Mouse (Mus musculus) kidney, adult 2 months (tissue): ENCODE measurements at regions not wholly inside any gene's neighbourhood (a gene's known extent, or its start where the extent isn't known, plus 50 kb on each side); places are given as distances from the start of the nearest gene placed in this dataset.
"Not testable (repeated sequence)": the region's sequence is repeated elsewhere in the genome, so short reads cannot be mapped to it uniquely, and the experiment has no call there.

Experiments used
- DNase-seq: peaks from one replicate; pipeline ENCODE4 v3.0.0; 2021
- H3K27ac ChIP-seq: fragments of 200-500 bp; 2 replicates; pipeline ENCODE4 v1.5.1; 2012; ENCODE audit warnings: low read depth, low read length, control low read depth, inconsistent platforms; ENCODE audit not compliant: insufficient read depth
- H3K27me3 ChIP-seq: fragments of 200-500 bp; replicated peaks from 2 replicates; pipeline ENCODE4 v1.6.1; 2012; ENCODE audit warnings: mild to moderate bottlenecking, moderate library complexity, low read length, inconsistent platforms; ENCODE audit not compliant: control insufficient read depth, insufficient read depth
- H3K36me3 ChIP-seq: fragments of 200-500 bp; 2 replicates; pipeline ENCODE4 v1.6.1; 2012; ENCODE audit warnings: mild to moderate bottlenecking, moderate library complexity, low read length, inconsistent platforms; ENCODE audit not compliant: control insufficient read depth, insufficient read depth
- H3K4me1 ChIP-seq: fragments of 200-500 bp; 2 replicates; pipeline ENCODE4 v1.6.1; 2011; ENCODE audit warnings: low read length; ENCODE audit not compliant: control insufficient read depth, insufficient read depth
- H3K4me3 ChIP-seq: fragments of 200-500 bp; 2 replicates; pipeline ENCODE4 v1.5.1; 2011; ENCODE audit warnings: mild to moderate bottlenecking, low read depth, low read length, control low read depth; ENCODE audit not compliant: insufficient read depth
- CTCF ChIP-seq: fragments of 200-500 bp; conservative IDR thresholded peaks from 2 replicates; pipeline ENCODE4 v1.5.1; 2011; ENCODE audit warnings: low read depth, mild to moderate bottlenecking, control low read depth, low read length, moderate library complexity, mixed read lengths; ENCODE audit not compliant: insufficient read depth, insufficient read length
- POLR2A ChIP-seq: fragments of 200-500 bp; IDR thresholded peaks from one replicate; pipeline ENCODE4 v1.6.1; 2011; ENCODE audit warnings: low read depth, low read length, control low read depth
- WGBS: fragments of 180-500 bp; shearing (Covaris S2); methylation state at CpG from one replicate; pipeline ENCODE4 v1.1.7; 2018; 5-methylcytosine and 5-hydroxymethylcytosine counted together

DNA sequence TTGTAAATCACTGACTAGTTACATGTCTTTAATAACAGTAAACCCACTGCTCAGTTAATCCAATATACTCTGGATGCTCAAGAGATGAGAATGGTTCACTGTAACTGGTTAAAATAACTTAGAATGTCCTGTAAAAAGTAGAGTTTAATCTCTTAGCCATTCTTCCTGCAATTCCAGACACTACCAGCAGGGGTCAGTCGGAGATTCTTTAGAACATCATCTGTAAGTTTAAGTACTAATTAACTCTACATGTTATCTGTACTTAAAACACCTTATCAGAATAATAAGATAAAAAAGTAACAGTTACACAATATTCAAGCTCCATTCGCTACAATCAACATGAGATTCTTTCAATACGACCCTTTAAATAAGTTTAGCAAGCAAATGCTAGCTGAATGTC, 58.7 kb upstream of the Olig3 start:
- no peak overlapping the region for H3K27ac ChIP-seq
- WGBS: 63% methylated on average over 3 of the region's 3 CpGs
- DNase-seq: peak; percentile 7
- H3K4me3 ChIP-seq: no peak overlapping the region
- H3K4me1 ChIP-seq: no peaks in the 10 kb centered on the region
- TF ChIP-seq CTCF (no peak), POLR2A (no peak)
- no peaks in the 10 kb centered on the region for H3K36me3 ChIP-seq
- no peaks in the 10 kb centered on the region for H3K27me3 ChIP-seq

DNA sequence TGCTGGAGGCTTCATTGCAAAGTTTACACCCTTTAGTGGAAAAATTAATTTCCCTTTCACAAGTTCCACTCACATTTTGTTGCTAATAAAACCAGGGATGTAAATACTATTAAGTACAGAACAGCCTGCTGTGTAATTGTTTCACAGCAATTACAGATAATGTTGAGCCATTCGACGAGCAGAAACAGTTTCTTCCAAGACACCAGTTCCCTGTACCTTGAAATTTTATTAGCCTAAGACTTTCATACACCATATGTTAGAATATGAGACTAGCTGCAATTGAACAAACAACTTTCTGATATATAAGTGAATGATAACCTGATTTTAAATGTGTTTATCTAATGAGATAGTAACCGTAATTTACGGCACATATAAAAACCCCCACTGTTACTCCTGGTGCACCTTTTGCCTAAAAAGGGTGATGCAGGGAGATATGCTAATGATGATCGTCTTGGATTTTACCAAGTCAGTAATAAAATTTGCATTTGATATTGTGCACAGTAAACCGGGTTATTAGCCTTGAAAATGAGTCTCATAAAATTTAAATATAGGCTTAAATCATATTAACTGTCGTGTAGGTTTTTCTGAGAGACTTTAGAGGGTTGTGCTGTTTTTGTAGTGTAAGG, 60.8 kb upstream of the Olig3 start:
- 65% methylated on average over 7 of the region's 7 CpGs for WGBS
- no peak for TF ChIP-seq POLR2A
- TF ChIP-seq CTCF: no peak
- DNase-seq: no peak

DNA sequence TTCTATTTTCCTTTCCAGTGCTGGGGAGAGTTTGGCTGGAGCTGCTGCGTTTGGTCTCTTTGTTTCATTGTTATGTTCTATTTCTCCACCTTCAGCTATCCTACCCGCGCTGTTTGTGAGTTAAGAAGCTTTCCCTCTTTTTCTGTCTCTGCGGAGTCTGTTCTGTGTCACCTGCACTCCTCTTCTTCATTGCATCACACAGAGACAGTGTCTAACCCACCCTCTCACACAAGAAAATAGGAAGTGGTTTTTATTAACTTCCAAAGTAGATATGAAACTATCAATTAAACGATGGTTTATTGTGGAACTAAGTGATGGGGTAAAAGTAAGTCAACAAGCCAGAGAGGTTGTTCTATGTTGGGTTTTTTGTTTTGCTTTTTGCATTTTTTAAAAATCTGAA, 64.9 kb upstream of the Olig3 start:
- H3K36me3 ChIP-seq: no peaks in the 10 kb centered on the region
- TF ChIP-seq POLR2A: no peak
- no peak for TF ChIP-seq CTCF
- 87% methylated on average over 5 of the region's 5 CpGs for WGBS

More for the DNA sequence above, 60.8 kb upstream of the Olig3 start:
- Histone ChIP-seq H3K36me3 (no peaks in the 10 kb centered on the region), H3K27me3 (no peaks in the 10 kb centered on the region), H3K27ac (no peak overlapping the region), H3K4me3 (no peak overlapping the region), H3K4me1 (no peaks in the 10 kb centered on the region)

DNA sequence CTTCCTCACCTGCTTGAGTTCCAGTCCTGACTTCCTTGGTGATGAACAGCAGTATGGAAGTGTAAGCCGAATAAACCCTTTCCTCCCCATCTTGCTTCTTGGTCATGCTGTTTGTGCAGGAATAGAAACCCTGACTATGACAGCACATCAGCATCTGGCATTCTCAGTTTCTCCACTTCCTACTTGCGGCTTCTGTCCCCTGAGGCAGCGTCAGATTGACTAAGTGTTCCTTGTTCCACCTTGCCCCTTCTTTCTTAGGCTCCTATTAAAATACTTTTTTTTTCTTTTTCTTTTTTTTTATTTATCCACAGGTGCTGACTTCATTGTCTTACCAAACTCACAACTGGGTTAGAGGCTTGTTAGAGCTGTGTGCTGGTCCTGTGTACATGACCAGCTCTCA, 65.3 kb upstream of the Olig3 start:
- WGBS: 89% methylated on average over 3 of the region's 3 CpGs
- H3K36me3 ChIP-seq, H3K4me3 ChIP-seq, H3K4me1 ChIP-seq, DNase-seq, H3K27me3 ChIP-seq, H3K27ac ChIP-seq: not testable (repeated sequence)

More for the DNA sequence above, 64.9 kb upstream of the Olig3 start:
- DNase-seq: no peak
- Histone ChIP-seq H3K27ac (no peak overlapping the region), H3K27me3 (no peaks in the 10 kb centered on the region), H3K4me1 (no peaks in the 10 kb centered on the region), H3K4me3 (no peak overlapping the region)

DNA sequence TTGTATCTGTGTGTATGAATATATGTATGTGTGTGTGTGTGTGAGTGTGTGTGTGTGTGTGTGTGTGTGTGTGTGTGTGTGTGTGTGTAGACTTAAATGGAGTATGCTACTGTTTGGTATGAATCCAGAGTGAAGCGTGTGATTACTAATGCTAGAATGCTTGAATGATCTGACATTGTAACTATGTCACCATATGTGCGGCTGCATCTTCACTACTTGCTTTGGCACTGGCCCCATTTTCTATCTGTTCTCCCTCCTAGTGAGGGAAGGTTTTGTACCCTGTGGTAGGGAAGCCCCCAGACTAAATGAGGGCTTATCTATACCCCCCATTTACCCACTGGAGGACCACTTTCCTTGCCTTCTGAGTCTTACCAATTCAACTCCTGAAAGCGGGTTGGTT, 74.2 kb upstream of the Olig3 start:
- H3K27ac ChIP-seq: no peak overlapping the region

DNA sequence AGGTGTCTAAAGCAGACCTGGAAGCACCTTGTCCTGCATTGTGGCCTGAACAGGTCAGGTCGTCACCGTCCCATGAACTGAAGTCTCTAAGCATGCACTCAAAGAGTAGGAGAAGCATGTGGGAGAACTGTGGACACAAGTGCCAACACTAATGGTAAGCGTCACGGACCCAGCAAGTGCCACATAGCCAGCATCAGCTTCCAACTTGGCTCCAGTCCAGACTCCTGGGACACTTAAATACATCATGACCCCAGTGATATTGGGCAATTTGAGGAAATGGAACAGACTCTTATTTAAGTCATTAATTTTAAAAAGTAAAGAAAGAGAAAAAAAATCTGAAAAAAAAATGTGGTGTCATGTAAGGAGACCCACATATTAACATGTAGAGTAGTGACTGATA, 75.3 kb upstream of the Olig3 start:
- 91% methylated on average over 4 of the region's 4 CpGs for WGBS
- TF ChIP-seq CTCF: no peak
- TF ChIP-seq POLR2A: no peak
- no peaks in the 10 kb centered on the region for H3K27me3 ChIP-seq
- H3K36me3 ChIP-seq: no peaks in the 10 kb centered on the region
- no peak for DNase-seq
- no peaks in the 10 kb centered on the region for H3K4me1 ChIP-seq
- no peak overlapping the region for H3K4me3 ChIP-seq
- H3K27ac ChIP-seq: no peak overlapping the region

More for the DNA sequence above, 74.2 kb upstream of the Olig3 start:
- H3K4me3 ChIP-seq: no peak overlapping the region
- DNase-seq: no peak
- H3K4me1 ChIP-seq: no peaks in the 10 kb centered on the region
- no peaks in the 10 kb centered on the region for H3K36me3 ChIP-seq
- WGBS: 91% methylated on average over 3 of the region's 3 CpGs
- H3K27me3 ChIP-seq: no peaks in the 10 kb centered on the region
- no peak for TF ChIP-seq CTCF

DNA sequence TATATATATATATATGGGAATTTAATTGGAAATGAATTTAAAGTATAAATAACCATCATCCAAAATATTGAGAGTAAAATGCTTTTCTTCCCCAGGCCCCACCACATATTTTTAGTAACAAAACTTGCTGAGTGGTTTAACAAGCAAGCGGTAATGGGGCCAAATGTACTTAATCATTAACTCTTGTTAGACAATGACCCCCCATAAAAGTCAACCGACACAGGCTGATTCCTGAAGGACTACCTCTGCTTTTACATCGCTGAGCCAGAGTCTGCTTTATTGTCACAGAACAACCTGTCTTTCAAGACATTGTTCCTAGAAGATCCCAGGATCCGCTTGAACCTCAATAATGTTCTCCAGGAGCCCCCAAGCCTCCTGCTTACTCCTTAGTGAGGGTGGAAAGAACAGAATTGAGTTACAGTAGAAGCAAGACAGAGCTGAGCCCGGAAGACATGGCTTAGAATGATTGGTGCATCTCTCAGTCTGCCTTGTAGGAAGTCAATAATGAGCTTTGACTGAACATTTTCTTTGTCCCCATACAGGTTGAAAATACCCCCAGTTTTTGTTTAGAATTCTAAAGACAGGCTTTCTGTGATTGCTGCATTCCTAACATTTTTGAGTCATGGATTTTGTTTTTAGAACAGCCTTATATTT, 78.0 kb upstream of the Olig3 start:
- Histone ChIP-seq H3K27ac (no peak overlapping the region), H3K4me1 (no peaks in the 10 kb centered on the region), H3K27me3 (no peaks in the 10 kb centered on the region), H3K4me3 (no peak overlapping the region), H3K36me3 (no peaks in the 10 kb centered on the region)
- no peak for TF ChIP-seq CTCF
- no peak for TF ChIP-seq POLR2A
- peak; percentile 62 for DNase-seq
- WGBS: 36% methylated on average over 5 of the region's 5 CpGs

DNA sequence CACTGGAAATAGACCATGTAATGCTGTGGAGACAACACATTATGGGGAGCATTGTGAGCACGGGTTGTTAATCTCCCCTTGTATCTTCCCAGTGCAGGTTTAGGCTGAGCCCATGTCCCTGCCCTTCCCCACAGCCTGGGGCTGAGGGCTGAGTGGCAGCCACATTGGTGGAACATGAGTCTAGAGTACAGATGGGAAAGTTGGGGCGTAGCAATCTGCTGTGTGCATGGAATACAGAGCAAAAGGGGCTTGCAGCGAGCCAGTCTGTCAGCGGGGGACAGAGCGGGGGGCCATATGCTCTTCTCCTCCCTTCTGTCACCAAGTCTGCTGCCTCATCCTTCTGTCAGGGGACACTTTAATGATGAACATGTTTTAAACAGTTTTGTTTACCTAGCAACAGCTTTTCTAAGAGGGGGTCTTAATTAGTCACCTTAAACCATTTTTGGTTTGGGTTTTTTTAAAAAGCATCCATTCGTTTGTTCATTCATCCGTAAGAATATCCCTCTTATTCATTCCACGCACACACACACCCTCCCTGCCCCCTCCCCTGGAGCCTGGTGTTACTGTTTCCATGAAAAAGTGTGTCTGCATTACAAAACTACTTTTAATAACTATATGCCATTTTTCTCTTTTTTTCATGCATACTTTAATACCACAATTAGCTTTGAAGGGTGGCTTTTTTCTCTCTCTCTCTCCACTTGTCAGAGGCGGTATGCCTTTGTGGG, 79.1 kb upstream of the Olig3 start:
- no peak overlapping the region for H3K27ac ChIP-seq
- 65% methylated on average over 9 of the region's 9 CpGs for WGBS
- H3K36me3 ChIP-seq: no peaks in the 10 kb centered on the region
- H3K4me1 ChIP-seq: no peaks in the 10 kb centered on the region
- TF ChIP-seq CTCF (no peak), POLR2A (no peak)
- no peak for DNase-seq
- H3K4me3 ChIP-seq: no peak overlapping the region
- H3K27me3 ChIP-seq: no peaks in the 10 kb centered on the region
